Mouse (Mus musculus): ENCODE results near the gene Gba2. TPM values are rescaled to one million over a fixed set of nuclear protein-coding genes. Genes with fewer than 3 reads are reported as not detected.
"Not testable (repeated sequence)": the region's sequence is repeated elsewhere in the genome, so short reads cannot be mapped to it uniquely, and the experiment has no call there.

The Gba2 gene
- polyA plus RNA-seq, 1 experiment from 2014 or later: 14.3 TPM

GRCm38 (mm10) chr4:43552437-43552836 lies 26.2 kb downstream of the Gba2 start:
- no peak overlapping the region for H3K4me3 ChIP-seq (ENCODE audit: low read depth, low read length)
- ATAC-seq (replicated peaks; ENCODE audit: insufficient number of reproducible peaks, low FRiP score, low TSS enrichment): no peak
- H3K27me3 ChIP-seq (ENCODE audit: control insufficient read depth, insufficient read depth, low read length): no peaks in the 10 kb centered on the region
- H3K9me3 ChIP-seq (replicated peaks; ENCODE audit: control insufficient read depth, low read length): peaks cover 3% of the 10 kb centered on the region
- H3K4me2 ChIP-seq: no peak overlapping the region
- H3K36me3 ChIP-seq (ENCODE audit: control insufficient read depth, insufficient read depth, low read length): peaks cover 86% of the 10 kb centered on the region
- H3K4me1 ChIP-seq (ENCODE audit: control insufficient read depth, insufficient read depth, low read length): peaks cover 2% of the 10 kb centered on the region
- no peak overlapping the region for H3K27ac ChIP-seq (ENCODE audit: low read depth, low read length)
- WGBS (ENCODE audit: insufficient replicate concordance): 93% methylated on average over 5 of the region's 5 CpGs
- no peak overlapping the region for H3K9ac ChIP-seq (ENCODE audit: low read depth, low read length)

DNA sequence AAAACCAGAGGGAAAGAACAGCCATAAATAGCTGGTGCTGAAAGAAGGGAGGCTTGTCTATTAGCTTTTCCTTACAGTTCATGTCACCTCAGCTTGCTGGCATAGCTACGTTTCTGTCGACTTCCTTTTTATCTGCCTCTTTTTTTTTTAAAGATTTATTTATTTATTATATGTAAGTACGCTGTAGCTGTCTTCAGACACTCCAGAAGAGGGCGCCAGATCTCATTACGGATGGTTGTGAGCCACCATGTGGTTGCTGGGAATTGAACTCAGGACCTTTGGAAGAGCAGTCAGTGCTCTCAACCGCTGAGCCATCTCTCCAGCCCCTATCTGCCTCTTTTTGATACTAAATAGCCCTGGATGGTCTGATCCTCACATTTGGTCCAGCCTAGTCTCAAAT lies 26.8 kb downstream of the Gba2 start:
- not testable (repeated sequence) for H3K9me3 ChIP-seq (replicated peaks; ENCODE audit: control insufficient read depth, low read length); H3K4me1 ChIP-seq (ENCODE audit: control insufficient read depth, insufficient read depth, low read length); H3K4me3 ChIP-seq (ENCODE audit: low read depth, low read length); H3K4me2 ChIP-seq; H3K9ac ChIP-seq (ENCODE audit: low read depth, low read length); ATAC-seq (replicated peaks; ENCODE audit: insufficient number of reproducible peaks, low FRiP score, low TSS enrichment); H3K27ac ChIP-seq (ENCODE audit: low read depth, low read length); H3K27me3 ChIP-seq (ENCODE audit: control insufficient read depth, insufficient read depth, low read length)
- WGBS (ENCODE audit: insufficient replicate concordance): 85% methylated on average over 6 of the region's 6 CpGs
- peaks cover 92% of the 10 kb centered on the region for H3K36me3 ChIP-seq (ENCODE audit: control insufficient read depth, insufficient read depth, low read length)

DNA sequence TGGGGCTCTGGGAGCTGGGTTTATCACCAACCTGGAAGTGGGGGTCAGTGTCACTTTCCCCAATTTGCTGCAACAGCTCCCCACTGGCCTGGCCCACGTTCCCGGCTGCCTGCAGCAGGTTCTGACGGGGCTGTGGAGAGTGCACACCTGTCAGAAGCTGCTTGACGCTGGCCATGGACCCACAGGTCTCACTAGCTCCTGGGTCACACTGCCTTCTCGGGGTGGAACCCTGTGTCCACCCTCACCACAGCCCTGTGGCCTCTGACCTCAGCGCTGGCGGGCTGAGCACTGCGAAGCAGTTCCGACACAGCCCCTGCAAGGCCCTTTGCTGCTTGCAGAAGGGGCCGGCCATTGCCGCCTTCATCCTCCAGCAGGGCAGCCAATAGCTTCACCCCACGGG lies 29.6 kb downstream of the Gba2 start:
- Histone ChIP-seq H3K27ac (ENCODE audit: low read depth, low read length) (no peak overlapping the region), H3K4me3 (ENCODE audit: low read depth, low read length) (no peak overlapping the region), H3K36me3 (ENCODE audit: control insufficient read depth, insufficient read depth, low read length) (peaks cover 95% of the 10 kb centered on the region), H3K4me1 (ENCODE audit: control insufficient read depth, insufficient read depth, low read length) (no peaks in the 10 kb centered on the region), H3K27me3 (ENCODE audit: control insufficient read depth, insufficient read depth, low read length) (no peaks in the 10 kb centered on the region), H3K9me3 (replicated peaks; ENCODE audit: control insufficient read depth, low read length) (peaks cover 3% of the 10 kb centered on the region), H3K4me2 (no peak overlapping the region), H3K9ac (ENCODE audit: low read depth, low read length) (no peak overlapping the region)
- WGBS (ENCODE audit: insufficient replicate concordance): 88% methylated on average over 12 of the region's 12 CpGs
- no peak for ATAC-seq (replicated peaks; ENCODE audit: insufficient number of reproducible peaks, low FRiP score, low TSS enrichment)

DNA sequence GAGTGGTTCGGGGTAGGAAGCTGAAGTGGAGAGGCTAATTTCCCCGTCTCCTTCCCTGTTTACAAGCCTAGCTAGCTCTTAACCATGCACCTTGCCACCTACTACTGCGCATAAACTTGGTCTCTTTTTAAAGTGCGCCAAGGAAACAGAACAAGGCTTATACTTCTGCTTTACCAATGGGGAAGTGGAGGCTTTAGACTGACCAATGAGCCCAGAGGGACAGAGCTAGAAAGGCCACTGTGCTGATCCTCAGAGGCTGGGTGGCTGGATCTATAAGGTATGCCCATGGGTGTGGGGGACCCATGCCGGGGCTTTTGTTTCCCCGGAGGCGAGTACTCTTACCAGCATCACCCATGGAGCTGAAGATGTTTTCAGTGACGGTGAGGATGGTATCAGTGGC lies 31.5 kb downstream of the Gba2 start:
- no peak overlapping the region for H3K27ac ChIP-seq (ENCODE audit: low read depth, low read length)
- no peak overlapping the region for H3K9ac ChIP-seq (ENCODE audit: low read depth, low read length)
- no peak overlapping the region for H3K4me3 ChIP-seq (ENCODE audit: low read depth, low read length)
- H3K9me3 ChIP-seq (replicated peaks; ENCODE audit: control insufficient read depth, low read length): peaks cover under 1% of the 10 kb centered on the region; the same call in 1 of the 2 replicates
- no peak for ATAC-seq (replicated peaks; ENCODE audit: insufficient number of reproducible peaks, low FRiP score, low TSS enrichment)
- H3K36me3 ChIP-seq (ENCODE audit: control insufficient read depth, insufficient read depth, low read length): peaks cover 91% of the 10 kb centered on the region
- no peaks in the 10 kb centered on the region for H3K4me1 ChIP-seq (ENCODE audit: control insufficient read depth, insufficient read depth, low read length)
- 92% methylated on average over 8 of the region's 8 CpGs for WGBS (ENCODE audit: insufficient replicate concordance)
- H3K4me2 ChIP-seq: no peak overlapping the region
- no peaks in the 10 kb centered on the region for H3K27me3 ChIP-seq (ENCODE audit: control insufficient read depth, insufficient read depth, low read length)

GRCm38 (mm10) chr4:43546375-43547047 lies 32.2 kb downstream of the Gba2 start:
- no peaks in the 10 kb centered on the region for H3K4me1 ChIP-seq (ENCODE audit: control insufficient read depth, insufficient read depth, low read length)
- no peaks in the 10 kb centered on the region for H3K27me3 ChIP-seq (ENCODE audit: control insufficient read depth, insufficient read depth, low read length)
- no peaks in the 10 kb centered on the region for H3K9me3 ChIP-seq (replicated peaks; ENCODE audit: control insufficient read depth, low read length)
- H3K4me2 ChIP-seq: no peak overlapping the region
- H3K9ac ChIP-seq (ENCODE audit: low read depth, low read length): no peak overlapping the region
- peaks cover 91% of the 10 kb centered on the region for H3K36me3 ChIP-seq (ENCODE audit: control insufficient read depth, insufficient read depth, low read length)
- ATAC-seq (replicated peaks; ENCODE audit: insufficient number of reproducible peaks, low FRiP score, low TSS enrichment): no peak
- H3K4me3 ChIP-seq (ENCODE audit: low read depth, low read length): no peak overlapping the region
- WGBS (ENCODE audit: insufficient replicate concordance): 85% methylated on average over 12 of the region's 12 CpGs
- H3K27ac ChIP-seq (ENCODE audit: low read depth, low read length): no peak overlapping the region

DNA sequence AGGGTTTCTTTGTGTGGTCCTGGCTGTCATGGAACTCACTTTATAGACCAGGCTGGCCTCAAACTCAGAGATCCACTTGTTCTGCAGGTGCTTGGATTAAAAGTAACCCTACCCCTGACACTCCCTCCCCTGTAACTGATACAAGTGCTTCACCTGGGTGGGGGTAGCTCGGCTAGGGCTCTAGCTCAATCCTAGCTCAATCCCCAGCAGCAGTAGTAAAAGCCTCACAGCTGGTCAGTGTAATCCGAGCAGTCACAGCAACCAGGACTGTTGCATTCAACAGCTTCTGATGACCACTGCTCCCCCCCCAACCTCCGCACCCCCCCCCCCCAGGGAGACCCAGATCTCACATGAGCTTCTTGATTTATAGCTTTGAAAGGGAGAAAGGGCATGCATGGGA lies 36.6 kb downstream of the Gba2 start:
- no peak for ATAC-seq (replicated peaks; ENCODE audit: insufficient number of reproducible peaks, low FRiP score, low TSS enrichment)
- no peaks in the 10 kb centered on the region for H3K27me3 ChIP-seq (ENCODE audit: control insufficient read depth, insufficient read depth, low read length)
- H3K4me3 ChIP-seq (ENCODE audit: low read depth, low read length): no peak overlapping the region
- H3K9me3 ChIP-seq (replicated peaks; ENCODE audit: control insufficient read depth, low read length): no peaks in the 10 kb centered on the region
- peaks cover 86% of the 10 kb centered on the region for H3K36me3 ChIP-seq (ENCODE audit: control insufficient read depth, insufficient read depth, low read length)
- no peak overlapping the region for H3K4me2 ChIP-seq
- H3K9ac ChIP-seq (ENCODE audit: low read depth, low read length): no peak overlapping the region
- no peak overlapping the region for H3K27ac ChIP-seq (ENCODE audit: low read depth, low read length)
- 76% methylated on average over 3 of the region's 3 CpGs for WGBS (ENCODE audit: insufficient replicate concordance)
- H3K4me1 ChIP-seq (ENCODE audit: control insufficient read depth, insufficient read depth, low read length): no peaks in the 10 kb centered on the region

GRCm38 (mm10) chr4:43536031-43536430 lies 42.6 kb downstream of the Gba2 start:
- Histone ChIP-seq H3K4me3 (ENCODE audit: low read depth, low read length) (no peak overlapping the region), H3K27me3 (ENCODE audit: control insufficient read depth, insufficient read depth, low read length) (no peaks in the 10 kb centered on the region), H3K27ac (ENCODE audit: low read depth, low read length) (no peak overlapping the region), H3K36me3 (ENCODE audit: control insufficient read depth, insufficient read depth, low read length) (peaks cover 78% of the 10 kb centered on the region), H3K4me1 (ENCODE audit: control insufficient read depth, insufficient read depth, low read length) (peaks cover 4% of the 10 kb centered on the region), H3K9ac (ENCODE audit: low read depth, low read length) (no peak overlapping the region), H3K4me2 (no peak overlapping the region), H3K9me3 (replicated peaks; ENCODE audit: control insufficient read depth, low read length) (no peaks in the 10 kb centered on the region)
- WGBS (ENCODE audit: insufficient replicate concordance): 90% methylated on average over 9 of the region's 9 CpGs
- no peak for ATAC-seq (replicated peaks; ENCODE audit: insufficient number of reproducible peaks, low FRiP score, low TSS enrichment)

GRCm38 (mm10) chr4:43535628-43536027 lies 43.0 kb downstream of the Gba2 start:
- no peak for ATAC-seq (replicated peaks; ENCODE audit: insufficient number of reproducible peaks, low FRiP score, low TSS enrichment)
- peaks cover 80% of the 10 kb centered on the region for H3K36me3 ChIP-seq (ENCODE audit: control insufficient read depth, insufficient read depth, low read length)
- 93% methylated on average over 8 of the region's 8 CpGs for WGBS (ENCODE audit: insufficient replicate concordance)
- H3K9ac ChIP-seq (ENCODE audit: low read depth, low read length): no peak overlapping the region
- H3K9me3 ChIP-seq (replicated peaks; ENCODE audit: control insufficient read depth, low read length): no peaks in the 10 kb centered on the region
- H3K4me1 ChIP-seq (ENCODE audit: control insufficient read depth, insufficient read depth, low read length): peaks cover 7% of the 10 kb centered on the region
- no peak overlapping the region for H3K4me3 ChIP-seq (ENCODE audit: low read depth, low read length)
- H3K27ac ChIP-seq (ENCODE audit: low read depth, low read length): no peak overlapping the region
- H3K4me2 ChIP-seq: no peak overlapping the region
- H3K27me3 ChIP-seq (ENCODE audit: control insufficient read depth, insufficient read depth, low read length): no peaks in the 10 kb centered on the region

GRCm38 (mm10) chr4:43533270-43533669 lies 45.4 kb downstream of the Gba2 start:
- H3K4me1 ChIP-seq (ENCODE audit: control insufficient read depth, insufficient read depth, low read length): peaks cover 11% of the 10 kb centered on the region
- 79% methylated on average over 9 of the region's 9 CpGs for WGBS (ENCODE audit: insufficient replicate concordance)
- peaks cover 59% of the 10 kb centered on the region for H3K36me3 ChIP-seq (ENCODE audit: control insufficient read depth, insufficient read depth, low read length)
- no peak overlapping the region for H3K9ac ChIP-seq (ENCODE audit: low read depth, low read length)
- no peak overlapping the region for H3K4me2 ChIP-seq
- no peak overlapping the region for H3K4me3 ChIP-seq (ENCODE audit: low read depth, low read length)
- no peaks in the 10 kb centered on the region for H3K9me3 ChIP-seq (replicated peaks; ENCODE audit: control insufficient read depth, low read length)
- ATAC-seq (replicated peaks; ENCODE audit: insufficient number of reproducible peaks, low FRiP score, low TSS enrichment): no peak
- no peaks in the 10 kb centered on the region for H3K27me3 ChIP-seq (ENCODE audit: control insufficient read depth, insufficient read depth, low read length)
- H3K27ac ChIP-seq (ENCODE audit: low read depth, low read length): no peak overlapping the region

All from heart, embryonic 11.5 days (tissue).